Mouse (Mus musculus) spleen, adult 2 months (tissue): ENCODE measurements around the gene Mettl22. TPM values are rescaled to one million over a fixed set of nuclear protein-coding genes. Genes with fewer than 3 reads are reported as not detected.

Source experiments
- DNase-seq, 2 experiments: peaks; one replicate each; pipeline versions ENCODE4 v3.0.0 to v3.0.0-alpha.2; 2012 to 2021; ENCODE audit warnings: low spot score in 2 of 2, low read depth in 1 of 2
- H3K27ac ChIP-seq: fragments of 200-500 bp; 2 replicates; pipeline ENCODE4 v1.5.1; 2012; ENCODE audit warnings: low read length, inconsistent platforms; ENCODE audit not compliant: insufficient read depth
- H3K27me3 ChIP-seq: fragments of 200-500 bp; 2 replicates; pipeline ENCODE4 v1.6.1; 2012; ENCODE audit warnings: mild to moderate bottlenecking, moderate library complexity, low read length, inconsistent platforms; ENCODE audit not compliant: control insufficient read depth, insufficient read depth
- H3K36me3 ChIP-seq: fragments of 200-500 bp; 2 replicates; pipeline ENCODE4 v1.6.1; 2012; ENCODE audit warnings: mild to moderate bottlenecking, low read length, inconsistent platforms; ENCODE audit not compliant: control insufficient read depth, insufficient read depth
- H3K4me1 ChIP-seq: fragments of 200-500 bp; 2 replicates; pipeline ENCODE4 v1.6.1; 2011; ENCODE audit warnings: inconsistent platforms; ENCODE audit not compliant: control insufficient read depth, insufficient read depth, insufficient read length
- H3K4me3 ChIP-seq: fragments of 200-500 bp; 2 replicates; pipeline ENCODE4 v1.5.1; 2011; ENCODE audit warnings: mild to moderate bottlenecking, inconsistent platforms; ENCODE audit not compliant: insufficient read depth, insufficient read length; ENCODE audit errors: extremely low read depth
- CTCF ChIP-seq: fragments of 200-500 bp; IDR thresholded peaks from 2 replicates; pipeline ENCODE4 v1.5.1; 2011; ENCODE audit warnings: mild to moderate bottlenecking, inconsistent platforms; ENCODE audit not compliant: insufficient read depth, insufficient read length, insufficient replicate concordance; ENCODE audit errors: extremely low read depth
- POLR2A ChIP-seq: fragments of 200-500 bp; IDR thresholded peaks from 2 replicates; pipeline ENCODE4 v1.6.1; 2011; ENCODE audit warnings: low read depth, low read length, inconsistent platforms
- WGBS: fragments of 180-500 bp; shearing (Covaris S2); methylation state at CpG from one replicate; pipeline ENCODE4 v1.1.7; 2018; 5-methylcytosine and 5-hydroxymethylcytosine counted together
- polyA plus RNA-seq: library from polyadenylated mRNA; depleted of rRNA; stranded (reverse); fragments of >200 nt; gene quantifications from 2 replicates; pipeline ENCODE4 v1.2.3, GENCODE M21; 2012

The Mettl22 gene
- polyA plus RNA-seq, 1 experiment = 16.8 TPM

- no peak for DNase-seq
- H3K27me3 ChIP-seq = no peaks in the 10 kb centered on the region
- 59% methylated on average over 11 of the region's 11 CpGs for WGBS
- H3K36me3 ChIP-seq = no peaks in the 10 kb centered on the region
- TF ChIP-seq POLR2A = no peak
- TF ChIP-seq CTCF = no peak
- H3K27ac ChIP-seq = no peak overlapping the region
- H3K4me1 ChIP-seq = no peaks in the 10 kb centered on the region
- H3K4me3 ChIP-seq = no peak overlapping the region
These were observed 53.0 kb downstream of the Mettl22 start for GRCm38 (mm10) chr16:8523480-8524144.

GRCm38 (mm10) chr16:8524163-8524847, 53.7 kb downstream of the Mettl22 start:
- Histone ChIP-seq H3K36me3 (no peaks in the 10 kb centered on the region), H3K4me1 (no peaks in the 10 kb centered on the region), H3K27me3 (no peaks in the 10 kb centered on the region), H3K27ac (no peak overlapping the region), H3K4me3 (no peak overlapping the region)
- no peak for TF ChIP-seq CTCF
- TF ChIP-seq POLR2A = no peak
- no peak for DNase-seq
- WGBS = 86% methylated on average over 16 of the region's 16 CpGs

- H3K4me3 ChIP-seq = no peak overlapping the region
- H3K4me1 ChIP-seq = no peaks in the 10 kb centered on the region
- no peaks in the 10 kb centered on the region for H3K36me3 ChIP-seq
- H3K27me3 ChIP-seq = no peaks in the 10 kb centered on the region
- no peak for DNase-seq
- TF ChIP-seq CTCF (no peak), POLR2A (no peak)
- H3K27ac ChIP-seq = no peak overlapping the region
- 77% methylated on average over 3 of the region's 3 CpGs for WGBS
These were observed 54.7 kb downstream of the Mettl22 start for GRCm38 (mm10) chr16:8525293-8525692.

- H3K27ac ChIP-seq = no peak overlapping the region
- H3K4me3 ChIP-seq = no peak overlapping the region
These were observed 55.3 kb downstream of the Mettl22 start for GRCm38 (mm10) chr16:8525877-8526276.

GRCm38 (mm10) chr16:8529389-8529788, 58.8 kb downstream of the Mettl22 start:
- no peaks in the 10 kb centered on the region for H3K4me1 ChIP-seq
- 89% methylated on average over 1 of the region's 1 CpGs for WGBS
- no peaks in the 10 kb centered on the region for H3K27me3 ChIP-seq
- TF ChIP-seq CTCF (no peak), POLR2A (no peak)
- no peak overlapping the region for H3K4me3 ChIP-seq
- H3K27ac ChIP-seq = no peak overlapping the region
- no peak for DNase-seq
- no peaks in the 10 kb centered on the region for H3K36me3 ChIP-seq

More at GRCm38 (mm10) chr16:8525877-8526276, 55.3 kb downstream of the Mettl22 start:
- no peak for DNase-seq
- Histone ChIP-seq H3K27me3 (no peaks in the 10 kb centered on the region), H3K36me3 (no peaks in the 10 kb centered on the region), H3K4me1 (no peaks in the 10 kb centered on the region)
- WGBS = 79% methylated on average over 7 of the region's 7 CpGs
- TF ChIP-seq CTCF = no peak
- no peak for TF ChIP-seq POLR2A

GRCm38 (mm10) chr16:8530018-8530417, 59.4 kb downstream of the Mettl22 start:
- H3K4me3 ChIP-seq = no peak overlapping the region
- H3K27me3 ChIP-seq = no peaks in the 10 kb centered on the region
- H3K4me1 ChIP-seq = no peaks in the 10 kb centered on the region
- H3K27ac ChIP-seq = no peak overlapping the region
- TF ChIP-seq POLR2A = no peak
- no peak for TF ChIP-seq CTCF
- WGBS = 76% methylated on average over 14 of the region's 14 CpGs
- no peak for DNase-seq
- no peaks in the 10 kb centered on the region for H3K36me3 ChIP-seq

- TF ChIP-seq POLR2A = no peak
- no peak for TF ChIP-seq CTCF
- Histone ChIP-seq H3K27ac (no peak overlapping the region), H3K4me3 (no peak overlapping the region), H3K36me3 (no peaks in the 10 kb centered on the region), H3K27me3 (no peaks in the 10 kb centered on the region), H3K4me1 (no peaks in the 10 kb centered on the region)
- no peak for DNase-seq
- WGBS = 85% methylated on average over 9 of the region's 9 CpGs
These were observed 61.9 kb downstream of the Mettl22 start for GRCm38 (mm10) chr16:8532461-8532860.
